Mouse (Mus musculus) small intestine, adult 2 months (tissue): ENCODE measurements around the gene Taok3.

Source experiments
- CTCF ChIP-seq: fragments of 200-500 bp; IDR thresholded peaks from 2 replicates; pipeline ENCODE4 v1.5.1; 2012; ENCODE audit warnings: low read depth, mild to moderate bottlenecking, control low read depth, inconsistent platforms, low read length, moderate library complexity, mixed read lengths; ENCODE audit not compliant: insufficient replicate concordance, insufficient read length; ENCODE audit errors: extremely low read depth
- POLR2A ChIP-seq: fragments of 200-500 bp; IDR thresholded peaks from 2 replicates; pipeline ENCODE4 v1.6.1; 2012; ENCODE audit warnings: low read depth, mild to moderate bottlenecking, control low read depth, inconsistent platforms, low read length, moderate library complexity

- TF ChIP-seq CTCF, result peak; percentile 31; the same call in 1 of the 2 replicates
- no peak for TF ChIP-seq POLR2A
Observed at GRCm38 (mm10) chr5:117281536-117281935, 161.6 kb downstream of the Taok3 start.
